Mouse (Mus musculus) embryonic stem cell, embryonic (primary cell): ENCODE measurements around the gene Tmem151b.

ENCODE experiments used
- CTCF ChIA-PET, 4 experiments: fragments of 300-600 bp in 2 of 4; fragments of 350-600 bp in 2 of 4; sonication (Branson Sonifier 250); formaldehyde crosslinking; loops; one replicate each; lab custom pipeline; 2022; ENCODE audit warnings: inconsistent platforms in 2 of 4; lab: Charles Lee
- POLR2A ChIA-PET, 4 experiments: fragments of 300-600 bp in 2 of 4; fragments of 350-600 bp in 2 of 4; sonication (Branson Sonifier 250); formaldehyde crosslinking; loops; one replicate each; lab custom pipeline; 2022; ENCODE audit warnings: antibody characterized with exemption in 4 of 4, inconsistent platforms in 1 of 4; lab: Charles Lee

The Tmem151b gene

DNA sequence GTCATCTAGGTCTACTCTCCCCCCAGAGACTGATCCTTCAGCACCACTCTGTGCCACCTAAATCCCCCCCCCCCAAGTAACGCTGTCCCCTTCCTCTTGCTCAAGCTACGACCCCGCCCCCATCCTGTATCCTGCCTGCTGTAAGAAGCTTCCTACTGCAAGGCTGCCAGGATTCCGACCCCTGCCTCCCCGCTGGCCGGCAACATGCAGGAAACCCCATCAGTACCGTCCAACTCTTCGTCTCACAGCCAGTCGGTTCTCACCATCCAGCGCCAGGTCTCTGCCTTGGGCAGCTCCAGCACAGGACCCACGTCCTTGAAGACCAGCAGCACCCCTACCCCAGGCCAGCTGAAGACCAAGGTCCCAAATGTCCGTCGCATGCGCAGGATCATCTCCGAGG, 16.6 kb downstream of the Tmem151b start:
- CTCF ChIA-PET = interaction anchor here in 3 of 4 experiments (0.6 to 2.1 kb wide), 5 partner anchors 10 to 744 kb away, joined by 3 to 10 read pairs (median 7); partner anchors contain the start of gene Tcte1 (in 1 of the 3)
- POLR2A ChIA-PET = interaction anchor here in 3 of 4 experiments (0.6 to 1.4 kb wide), 9 partner anchors 9 to 154 kb away, joined by 3 to 8 read pairs (median 3); partner anchors contain the start of genes Aars2 (in 2 of the 3), Tcte1 (in 1 of the 3) and Tmem63b (in 1 of the 3)

DNA sequence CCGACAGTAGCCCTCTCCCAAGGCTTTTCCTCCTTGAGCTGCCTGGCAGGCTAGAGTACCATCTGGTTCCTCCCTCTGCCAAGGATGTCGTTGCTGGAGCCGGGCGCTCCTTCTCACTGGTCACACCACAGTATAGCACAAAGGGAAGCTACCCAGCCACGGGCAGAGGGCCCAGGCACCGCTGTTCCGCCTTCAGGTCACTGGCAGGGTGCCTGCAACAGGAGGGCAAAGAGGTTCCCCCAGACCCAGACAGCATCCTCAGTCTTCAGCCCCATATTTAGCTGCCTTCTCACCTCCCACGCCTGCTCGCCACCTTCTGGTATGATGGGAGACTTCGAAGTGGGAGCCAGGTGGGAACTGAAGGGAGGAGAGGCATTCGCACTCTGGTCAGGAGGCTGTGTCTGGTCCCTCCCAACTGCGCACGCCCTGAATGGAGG, 19.1 kb downstream of the Tmem151b start:
- POLR2A ChIA-PET = interaction anchor here in 3 of 4 experiments (0.9 to 2.2 kb wide), 13 partner anchors 9 to 61 kb away, joined by 3 to 8 read pairs (median 4); partner anchors contain the start of gene Aars2 (in 1 of the 3)
- CTCF ChIA-PET = interaction anchor here (1.0 to 3.1 kb wide), 8 partner anchors 13 to 54 kb away, joined by 3 to 15 read pairs (median 3); partner anchors contain the start of genes Aars2 (in 2 of the 4) and Slc35b2 (in 1 of the 4)

DNA sequence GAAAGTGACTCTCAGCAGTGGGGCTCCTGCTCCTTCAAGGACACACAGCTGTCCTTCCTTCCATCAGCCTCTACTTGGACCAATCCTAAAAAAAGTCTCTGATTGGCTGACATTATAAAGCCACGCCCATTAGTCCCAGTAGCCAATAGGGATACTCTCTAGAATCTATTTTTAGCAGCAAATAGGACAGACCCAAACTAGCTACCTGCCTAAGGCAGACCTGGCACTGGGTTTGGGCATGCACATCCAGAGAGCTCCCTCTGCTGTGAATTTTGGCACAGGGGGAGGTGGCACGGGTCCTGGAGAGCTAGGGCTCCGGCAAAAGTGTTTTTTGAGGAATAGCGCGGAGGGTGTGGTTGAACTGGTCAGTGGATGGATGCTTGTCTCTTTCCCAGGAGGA, 22.9 kb downstream of the Tmem151b start:
- ChIA-PET CTCF (interaction anchor here (0.5 to 2.9 kb wide), 26 partner anchors 10 to 1364 kb away, joined by 3 to 39 read pairs (median 4); partner anchors contain the start of genes Aars2 (in 3 of the 4), Slc35b2 (in 2 of the 4), Cnpy3 (in 1 of the 4) and Nfkbie (in 1 of the 4)), POLR2A (interaction anchor here (0.6 to 4.0 kb wide), 46 partner anchors 8 to 1138 kb away, joined by 3 to 40 read pairs (median 4); partner anchors contain the start of genes Aars2 (in 3 of the 4), Hsp90ab1 (in 2 of the 4), Slc35b2 (in 2 of the 4) and Cdc5l (in 1 of the 4))

DNA sequence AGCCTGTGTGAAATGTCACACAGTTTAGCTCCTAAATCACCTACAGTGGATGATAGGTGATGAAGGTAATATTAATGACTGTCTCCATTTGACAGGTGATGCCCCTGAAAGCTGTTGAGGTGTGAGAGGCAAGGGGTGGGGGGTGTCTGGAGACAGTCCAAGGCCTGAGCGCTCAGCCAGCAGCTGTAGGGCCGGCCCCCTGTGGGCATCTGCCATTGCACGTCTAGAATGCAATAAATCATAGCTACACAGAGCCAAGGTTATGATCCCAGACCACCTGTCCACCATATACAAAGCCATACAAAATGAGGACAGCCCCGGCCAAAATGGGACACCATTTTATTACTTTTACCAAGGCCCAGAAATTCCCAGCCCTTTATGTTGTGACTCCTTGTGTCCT, 24.5 kb downstream of the Tmem151b start:
- CTCF ChIA-PET = interaction anchor here in 2 of 4 experiments (2.9 to 3.4 kb wide), 2 partner anchors 8 to 17 kb away, joined by 12 to 13 read pairs; partner anchors contain the start of gene Aars2 (in 1 of the 2)
- POLR2A ChIA-PET = interaction anchor here in 2 of 4 experiments (0.8 to 10.6 kb wide), 11 partner anchors 8 to 44 kb away, joined by 3 to 80 read pairs (median 11); partner anchors contain the start of genes Aars2 (in 2 of the 2) and Slc35b2 (in 1 of the 2)

DNA sequence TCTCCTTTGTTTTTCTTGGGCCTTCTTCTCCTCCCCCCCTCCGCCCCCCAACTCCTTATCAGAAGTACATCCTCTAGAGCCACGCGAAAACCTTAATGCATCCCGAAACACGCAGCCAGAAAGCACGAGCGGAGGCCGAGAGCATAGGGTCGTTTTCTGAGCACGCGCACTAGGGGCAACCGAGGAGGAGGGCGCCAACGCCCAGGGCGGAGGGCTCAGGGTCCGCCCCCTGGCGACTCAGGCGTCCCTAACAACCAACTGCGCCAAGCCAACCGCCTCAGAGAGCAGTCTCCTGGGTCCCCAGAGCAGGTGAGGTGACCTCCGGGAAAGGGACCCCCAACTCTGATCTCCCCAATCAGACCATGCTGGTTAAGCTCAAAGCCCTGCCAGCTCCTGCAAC, 26.2 kb downstream of the Tmem151b start, which contains the start of gene Tcte1:
Tcte1 (plus strand) TSS at position 172 of the 400 bp plus-strand sequence.
- ChIA-PET CTCF (interaction anchor here (0.5 to 3.4 kb wide), 14 partner anchors 9 to 140 kb away, joined by 3 to 13 read pairs (median 4); partner anchors contain the start of genes Aars2 (in 3 of the 4) and Nfkbie (in 1 of the 4)), POLR2A (interaction anchor here (0.8 to 10.6 kb wide), 30 partner anchors 9 to 129 kb away, joined by 3 to 91 read pairs (median 4); partner anchors contain the start of genes Aars2 (in 3 of the 4), Cdc5l (in 1 of the 4), Hsp90ab1 (in 1 of the 4) and Nfkbie (in 1 of the 4))

DNA sequence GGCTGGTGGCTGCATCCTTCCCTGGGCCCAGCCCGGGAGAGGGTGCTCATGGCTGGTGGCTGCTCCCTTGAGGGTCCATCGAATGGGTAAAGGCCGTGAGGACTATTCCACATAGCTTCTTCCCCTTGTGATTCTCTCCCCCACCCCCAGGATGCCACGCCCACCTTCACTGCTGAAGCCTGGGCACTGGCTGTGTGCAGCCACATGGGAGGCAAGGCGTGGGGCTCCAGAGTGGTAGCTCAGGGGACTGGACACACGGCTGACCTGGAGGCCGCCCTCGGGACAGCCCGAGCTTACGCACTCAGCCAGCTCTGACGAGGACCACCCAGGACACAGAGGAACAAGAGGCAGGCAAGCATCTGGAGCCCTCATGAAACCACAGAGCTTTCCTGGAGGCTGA, 29.3 kb downstream of the Tmem151b start:
- CTCF ChIA-PET = interaction anchor here in 1 of 4 experiments (0.9 to 2.0 kb wide), 5 partner anchors 14 to 58 kb away, joined by 4 to 7 read pairs (median 4); partner anchors contain the start of genes Aars2 and Nfkbie
- POLR2A ChIA-PET = interaction anchor here in 3 of 4 experiments (0.6 to 10.6 kb wide), 12 partner anchors 13 to 65 kb away, joined by 3 to 91 read pairs (median 4); partner anchors contain the start of genes Aars2 (in 2 of the 3) and Slc35b2 (in 1 of the 3)

DNA sequence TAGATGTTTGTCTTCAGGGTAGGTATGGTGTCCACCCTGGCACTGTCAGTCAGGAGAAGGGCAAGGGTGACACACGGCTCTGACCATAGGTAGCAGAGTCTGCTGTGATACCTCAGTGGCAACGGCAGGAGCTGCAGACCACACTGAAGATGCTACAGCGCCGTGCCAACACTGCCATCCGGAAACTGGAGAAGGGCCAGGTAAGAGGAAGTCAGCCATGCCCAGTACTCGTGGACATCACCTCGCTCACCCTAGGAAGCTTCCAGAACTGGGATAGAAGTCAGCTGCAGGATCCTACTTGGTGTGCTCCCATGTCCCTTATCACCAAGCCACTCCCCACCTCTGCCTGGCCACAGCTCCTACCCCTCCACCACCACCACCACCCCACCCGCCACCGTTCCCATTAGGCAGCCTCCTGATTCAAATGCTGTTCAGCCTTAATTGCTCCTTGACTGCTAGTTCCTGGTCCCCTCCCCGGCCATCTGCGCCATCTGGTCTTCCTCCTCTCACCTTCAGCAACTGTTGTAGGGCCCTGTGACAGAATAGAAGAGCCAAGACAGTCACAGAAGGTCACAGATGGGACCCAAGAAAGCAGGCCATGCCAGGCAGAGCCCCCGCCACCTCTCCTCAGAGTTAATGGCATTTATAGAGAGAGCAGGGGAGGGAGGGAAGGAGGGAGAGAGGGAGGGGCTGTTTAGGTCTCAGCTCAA, 30.6 kb downstream of the Tmem151b start:
- POLR2A ChIA-PET = interaction anchor here in 3 of 4 experiments (0.7 to 10.6 kb wide), 29 partner anchors 7 to 258 kb away, joined by 3 to 91 read pairs (median 4); partner anchors contain the start of genes Aars2 (in 2 of the 3), Nfkbie (in 1 of the 3), Slc29a1 (in 1 of the 3) and Slc35b2 (in 1 of the 3)
- CTCF ChIA-PET = interaction anchor here (0.6 to 5.6 kb wide), 10 partner anchors 10 to 144 kb away, joined by 3 to 41 read pairs (median 4); partner anchors contain the start of genes Aars2 (in 2 of the 4) and Tmem151b (in 1 of the 4)

DNA sequence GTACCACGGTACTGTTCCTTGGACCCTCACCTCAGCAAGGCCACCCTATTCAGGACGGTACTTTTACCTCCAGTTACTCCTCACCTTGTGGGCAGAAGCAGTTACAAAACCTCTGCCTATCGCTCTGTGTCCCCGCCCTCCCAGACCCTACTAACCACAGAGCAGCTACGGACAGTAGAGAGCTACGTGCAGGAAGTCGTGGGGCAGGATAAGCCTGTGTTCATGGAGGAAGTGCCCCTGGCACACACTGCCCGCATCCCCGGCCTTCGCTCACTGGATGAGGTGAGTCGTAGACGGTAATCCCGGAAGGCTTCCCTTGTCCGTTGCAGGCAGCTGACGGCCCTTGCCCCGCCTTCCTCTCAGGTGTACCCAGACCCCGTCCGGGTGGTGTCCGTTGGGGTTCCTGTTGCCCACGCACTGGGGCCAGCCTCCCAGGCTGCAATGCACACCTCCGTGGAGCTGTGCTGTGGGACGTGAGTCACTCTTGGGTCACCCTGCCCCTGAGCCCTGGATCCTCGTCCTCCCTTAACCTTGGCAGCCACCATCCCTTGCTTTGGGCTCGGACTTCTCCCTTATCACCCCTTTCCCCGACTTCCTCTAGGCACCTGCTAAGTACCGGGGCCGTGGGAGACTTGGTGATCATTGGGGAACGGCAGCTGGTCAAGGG, 31.8 kb downstream of the Tmem151b start:
- POLR2A ChIA-PET = interaction anchor here in 3 of 4 experiments (0.6 to 10.6 kb wide), 22 partner anchors 9 to 82 kb away, joined by 3 to 91 read pairs (median 4); partner anchors contain the start of genes Aars2 (in 2 of the 3), Slc29a1 (in 1 of the 3) and Tmem151b (in 1 of the 3)
- CTCF ChIA-PET = interaction anchor here (0.6 to 5.6 kb wide), 28 partner anchors 9 to 822 kb away, joined by 3 to 41 read pairs (median 6); partner anchors contain the start of genes Tmem151b (in 2 of the 4), Aars2 (in 1 of the 4), Slc35b2 (in 1 of the 4) and Spats1 (in 1 of the 4)

DNA sequence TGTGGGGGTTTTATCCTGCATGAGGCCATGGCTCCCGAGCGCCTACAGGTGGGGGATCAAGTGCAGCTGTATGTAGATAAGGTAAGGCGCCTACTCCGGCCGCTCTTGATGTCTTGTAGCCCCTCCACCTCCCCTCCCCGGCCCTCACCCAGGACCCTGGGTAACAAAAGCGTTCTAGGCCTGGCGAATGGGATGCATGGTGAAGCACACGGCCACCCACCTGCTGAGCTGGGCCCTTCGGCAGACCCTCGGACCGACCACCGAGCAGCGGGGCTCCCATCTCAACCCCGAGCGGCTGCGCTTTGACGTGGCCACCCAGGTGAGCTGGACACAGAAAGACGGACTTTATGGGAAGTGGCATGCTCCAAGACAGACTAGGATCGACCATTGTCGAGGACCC, 32.3 kb downstream of the Tmem151b start:
- CTCF ChIA-PET = interaction anchor here (0.6 to 5.6 kb wide), 45 partner anchors 9 to 168 kb away, joined by 3 to 52 read pairs (median 6); partner anchors contain the start of genes Aars2 (in 3 of the 4), Spats1 (in 2 of the 4), Tmem151b (in 2 of the 4) and Slc35b2 (in 1 of the 4)
- POLR2A ChIA-PET = interaction anchor here (0.6 to 10.6 kb wide), 26 partner anchors 9 to 82 kb away, joined by 3 to 91 read pairs (median 5); partner anchors contain the start of genes Aars2 (in 2 of the 4), Hsp90ab1 (in 2 of the 4), Nfkbie (in 1 of the 4) and Slc29a1 (in 1 of the 4)

DNA sequence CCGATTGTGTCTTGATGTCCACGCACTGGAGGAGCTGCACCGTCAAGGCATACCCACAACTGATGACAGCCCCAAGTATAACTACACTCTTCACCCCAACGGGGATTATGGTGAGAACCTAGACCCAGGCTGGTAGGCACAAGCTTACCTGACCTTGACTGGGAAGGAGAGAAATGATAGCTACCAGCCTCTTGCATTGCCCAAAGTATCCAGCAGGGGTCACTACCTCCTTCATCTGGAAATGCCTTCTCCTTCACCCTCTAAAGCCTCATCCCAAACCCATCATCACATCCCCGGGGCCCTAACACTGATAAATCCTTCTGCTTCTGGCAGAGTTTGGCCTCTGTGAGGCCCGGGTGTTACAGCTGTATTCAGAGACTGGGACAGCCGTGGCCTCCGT, 33.0 kb downstream of the Tmem151b start:
- CTCF ChIA-PET = interaction anchor here (0.5 to 5.6 kb wide), 66 partner anchors 9 to 1603 kb away, joined by 3 to 52 read pairs (median 4); partner anchors contain the start of genes Aars2 (in 4 of the 4), Tmem151b (in 3 of the 4), Nfkbie (in 2 of the 4) and Slc35b2 (in 2 of the 4)
- POLR2A ChIA-PET = interaction anchor here (0.5 to 10.6 kb wide), 39 partner anchors 9 to 644 kb away, joined by 3 to 91 read pairs (median 5); partner anchors contain the start of genes Aars2 (in 4 of the 4), Hsp90ab1 (in 3 of the 4), Cdc5l (in 1 of the 4) and Gtpbp2 (in 1 of the 4)

DNA sequence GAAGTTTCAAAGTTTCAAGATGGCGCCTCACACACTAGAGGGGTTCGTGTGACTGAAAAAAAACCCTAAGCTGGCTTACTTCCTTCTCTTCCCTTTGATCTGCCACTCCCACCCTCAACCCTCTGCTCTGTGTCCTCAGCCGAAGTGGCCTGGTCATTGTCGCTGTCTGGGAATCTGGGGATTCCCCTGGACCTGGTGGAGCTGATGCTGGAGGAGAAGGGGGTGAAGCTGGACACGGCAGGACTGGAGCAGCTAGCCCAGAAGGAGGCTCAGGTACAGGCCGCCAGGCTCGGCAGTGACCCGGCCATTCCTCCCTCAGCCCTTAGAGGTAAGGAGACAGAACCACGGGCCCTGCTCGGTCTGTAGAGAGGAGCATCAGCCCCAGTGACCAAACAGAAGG, 33.7 kb downstream of the Tmem151b start:
- POLR2A ChIA-PET = interaction anchor here (0.5 to 10.6 kb wide), 49 partner anchors 8 to 644 kb away, joined by 3 to 91 read pairs (median 5); partner anchors contain the start of genes Aars2 (in 4 of the 4), Hsp90ab1 (in 3 of the 4), Tmem151b (in 2 of the 4) and Cdc5l (in 1 of the 4)
- CTCF ChIA-PET = interaction anchor here (0.5 to 5.6 kb wide), 64 partner anchors 9 to 454 kb away, joined by 3 to 52 read pairs (median 4); partner anchors contain the start of genes Aars2 (in 4 of the 4), Tmem151b (in 3 of the 4), Nfkbie (in 2 of the 4) and Slc35b2 (in 2 of the 4)

DNA sequence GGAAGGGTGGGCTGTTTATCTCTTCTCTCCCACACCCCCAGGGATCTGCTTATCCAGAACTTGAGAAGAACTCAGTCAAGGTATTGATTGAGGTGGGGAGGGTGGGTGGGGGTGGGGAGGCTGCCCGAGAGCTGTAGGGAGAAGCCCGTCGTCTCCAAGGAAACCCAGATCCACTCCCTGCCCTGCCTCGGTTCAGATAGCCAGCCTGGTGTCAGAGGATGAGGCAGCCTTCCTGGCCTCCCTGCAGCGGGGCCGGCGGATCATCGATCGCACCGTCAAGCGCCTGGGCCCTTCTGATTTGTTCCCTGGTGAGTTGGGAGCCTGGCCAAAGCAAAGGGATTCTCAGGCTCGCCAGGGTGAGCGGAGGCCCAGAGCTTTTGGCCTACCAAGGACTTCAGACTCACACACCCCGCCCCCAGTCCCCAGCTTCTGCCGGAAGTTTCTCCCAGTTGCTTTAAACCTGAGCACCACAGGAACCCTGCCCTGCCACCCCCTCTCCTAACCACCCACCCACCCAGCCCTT, 34.2 kb downstream of the Tmem151b start:
- ChIA-PET CTCF (interaction anchor here in 3 of 4 experiments (0.6 to 5.6 kb wide), 26 partner anchors 8 to 455 kb away, joined by 3 to 52 read pairs (median 6); partner anchors contain the start of genes Aars2 (in 3 of the 3), Cdc5l (in 1 of the 3), Nfkbie (in 1 of the 3) and Slc35b2 (in 1 of the 3)), POLR2A (interaction anchor here (0.6 to 10.6 kb wide), 34 partner anchors 8 to 159 kb away, joined by 3 to 91 read pairs (median 4); partner anchors contain the start of genes Aars2 (in 4 of the 4), Hsp90ab1 (in 1 of the 4), Nfkbie (in 1 of the 4) and Slc35b2 (in 1 of the 4))

DNA sequence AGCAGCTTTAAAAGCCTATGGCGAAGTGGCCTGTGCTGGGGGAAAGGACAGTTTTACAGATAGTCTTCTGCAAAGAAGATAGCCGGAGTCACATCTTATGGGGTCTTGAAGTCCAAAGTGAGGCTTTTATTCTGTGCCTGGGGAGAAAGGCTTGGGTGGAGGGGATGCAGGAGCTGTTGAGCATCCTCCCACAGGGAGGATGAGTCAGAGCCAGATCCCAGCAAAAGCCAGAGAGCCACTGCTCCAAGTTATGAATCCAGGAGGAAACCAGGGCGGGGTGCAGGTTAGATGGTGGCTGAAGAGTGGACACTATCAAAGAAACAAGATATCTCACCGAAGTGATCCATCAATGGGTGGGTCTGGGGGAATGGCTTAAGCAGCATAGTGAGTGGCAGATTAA, 37.7 kb downstream of the Tmem151b start:
- CTCF ChIA-PET = no interaction called here
- POLR2A ChIA-PET = interaction anchor here in 3 of 4 experiments (0.7 to 1.7 kb wide), 10 partner anchors 13 to 73 kb away, joined by 3 to 6 read pairs (median 3); partner anchors contain the start of gene Spats1 (in 2 of the 3)

DNA sequence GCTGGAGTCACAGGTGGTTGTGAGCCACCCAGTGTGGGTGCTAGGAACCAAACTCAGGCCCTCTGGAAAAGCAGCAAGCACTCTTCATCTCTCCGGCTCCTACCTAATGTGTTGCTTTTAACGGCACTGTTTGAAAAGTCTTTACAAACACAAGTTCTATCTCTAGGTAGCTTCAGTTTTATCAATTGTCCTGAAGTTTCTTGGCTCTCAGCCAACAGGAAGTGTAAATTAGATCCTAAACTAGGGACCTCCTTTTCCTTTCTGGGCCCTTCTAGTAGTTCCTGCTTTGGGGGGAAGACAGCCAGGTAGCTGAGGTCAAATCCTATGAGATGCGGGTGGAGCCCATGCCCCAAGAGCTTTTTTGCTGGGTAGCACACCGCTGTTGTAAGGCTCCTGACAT, 38.6 kb downstream of the Tmem151b start:
- CTCF ChIA-PET = no interaction called here
- POLR2A ChIA-PET = interaction anchor here in 3 of 4 experiments (0.5 to 1.7 kb wide), 11 partner anchors 14 to 74 kb away, joined by 3 to 7 read pairs (median 3); partner anchors contain the start of genes Slc35b2 (in 1 of the 3) and Tmem151b (in 1 of the 3)

DNA sequence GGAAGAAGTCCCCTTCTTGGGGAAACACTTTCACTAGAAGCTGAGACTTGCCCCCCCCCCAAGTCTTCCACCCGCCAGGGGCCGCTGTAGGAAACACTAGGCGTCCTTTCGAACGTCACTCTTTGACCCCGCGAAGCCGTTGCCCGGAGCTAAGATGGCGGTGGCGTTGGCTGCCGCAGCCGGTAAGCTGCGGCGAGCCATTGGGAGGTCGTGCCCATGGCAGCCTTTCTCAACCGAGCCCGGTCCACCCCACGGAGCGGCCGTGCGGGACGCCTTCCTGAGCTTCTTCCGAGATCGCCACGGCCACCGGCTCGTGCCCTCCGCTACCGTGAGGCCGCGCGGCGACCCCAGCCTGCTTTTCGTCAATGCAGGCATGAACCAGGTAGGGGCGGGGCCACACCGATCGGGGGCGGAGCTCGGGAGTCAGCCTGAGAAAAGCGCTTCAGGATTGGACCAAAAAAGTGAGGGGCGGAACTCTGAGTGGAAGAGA, 42.7 kb downstream of the Tmem151b start, which contains the start of gene Aars2:
Aars2 (plus strand) TSS at position 142 of the 490 bp plus-strand sequence.
- POLR2A ChIA-PET = interaction anchor here (0.5 to 4.5 kb wide), 100 partner anchors 8 to 1198 kb away, joined by 3 to 91 read pairs (median 4); partner anchors contain the start of genes Hsp90ab1 (in 4 of the 4), Slc35b2 (in 3 of the 4), Spats1 (in 3 of the 4) and Tcte1 (in 3 of the 4)
- CTCF ChIA-PET = interaction anchor here (0.5 to 3.4 kb wide), 87 partner anchors 8 to 1265 kb away, joined by 3 to 52 read pairs (median 5); partner anchors contain the start of genes Tcte1 (in 3 of the 4), Slc35b2 (in 2 of the 4), Mymx (in 1 of the 4) and Nfkbie (in 1 of the 4)
